Mouse (Mus musculus) thymus, postnatal 0 days (tissue): ENCODE results near the gene Ak8. TPM values are rescaled to one million over a fixed set of nuclear protein-coding genes. Genes with fewer than 3 reads are reported as not detected.

Experiments
- DNase-seq: peaks from one replicate; pipeline ENCODE4 v3.0.0-alpha.2; 2015; ENCODE audit warnings: low spot score
- polyA plus RNA-seq: library from polyadenylated mRNA; unstranded; fragments of >200 nt; fragmentation: Nextera tagmentation; extraction: Ambion mirVana; gene quantifications from 2 replicates; pipeline ENCODE4 v1.2.1, GENCODE M21; 2015

Gene Ak8
- polyA plus RNA-seq, 1 experiment from 2014 or later, result 1.0 TPM

DNA sequence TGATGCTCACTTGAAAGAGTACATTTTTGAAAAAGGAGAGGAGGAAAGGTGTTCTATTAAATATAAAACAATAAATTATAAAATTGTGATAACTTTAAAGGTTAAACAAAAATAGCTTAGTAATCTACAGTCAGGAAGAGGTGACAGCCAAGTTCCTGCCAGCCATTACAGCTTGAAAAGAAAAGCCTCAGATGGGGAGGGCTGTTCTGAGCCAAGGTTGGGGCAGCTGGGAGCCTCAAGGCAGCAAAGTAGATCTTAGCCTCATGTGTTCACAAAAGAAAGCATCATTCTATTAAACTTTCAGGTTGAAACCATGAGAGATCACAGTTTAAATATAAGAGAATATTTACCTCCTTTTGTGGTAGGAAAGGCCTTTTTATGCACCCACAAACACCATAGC, 30.7 kb downstream of the Ak8 start:
- DNase-seq, result no peak

DNA sequence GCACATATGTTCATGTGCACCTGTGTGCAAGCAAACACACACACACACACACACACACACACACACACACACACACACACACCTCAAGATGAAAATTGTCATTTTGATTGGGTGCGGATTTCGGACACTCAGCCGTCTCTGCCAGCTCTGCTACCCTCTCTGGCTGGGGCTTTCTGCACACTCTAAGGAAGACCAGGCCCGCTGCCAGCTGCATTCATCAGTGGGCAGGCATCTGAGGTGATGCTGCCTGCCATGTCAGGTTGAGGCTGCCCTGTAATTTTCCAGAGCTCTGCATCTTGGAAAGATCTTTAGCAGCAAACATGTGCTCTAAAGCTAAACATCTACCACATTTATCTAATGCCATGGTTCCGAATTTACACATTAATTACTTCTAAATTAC, 37.1 kb downstream of the Ak8 start:
- no peak for DNase-seq

DNA sequence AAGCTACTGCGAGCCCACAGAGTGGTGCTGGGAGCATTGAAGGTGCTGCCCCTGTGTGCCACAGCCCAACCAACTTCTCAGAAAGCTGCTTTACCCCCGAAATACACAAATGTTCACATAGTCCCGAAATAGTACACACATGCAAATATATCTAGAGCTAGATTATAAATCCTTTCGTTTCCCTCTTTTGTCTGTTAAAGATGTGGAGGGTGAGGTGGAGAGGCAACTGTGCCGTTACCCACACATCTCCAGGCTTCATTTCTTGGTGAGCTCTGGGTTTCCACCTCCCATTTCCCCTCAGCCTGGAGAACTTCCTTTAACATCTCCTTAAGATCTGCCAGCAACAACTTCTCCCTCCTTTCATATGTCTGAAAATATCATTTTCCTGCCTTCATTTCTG, 40.2 kb downstream of the Ak8 start:
- DNase-seq, result no peak

DNA sequence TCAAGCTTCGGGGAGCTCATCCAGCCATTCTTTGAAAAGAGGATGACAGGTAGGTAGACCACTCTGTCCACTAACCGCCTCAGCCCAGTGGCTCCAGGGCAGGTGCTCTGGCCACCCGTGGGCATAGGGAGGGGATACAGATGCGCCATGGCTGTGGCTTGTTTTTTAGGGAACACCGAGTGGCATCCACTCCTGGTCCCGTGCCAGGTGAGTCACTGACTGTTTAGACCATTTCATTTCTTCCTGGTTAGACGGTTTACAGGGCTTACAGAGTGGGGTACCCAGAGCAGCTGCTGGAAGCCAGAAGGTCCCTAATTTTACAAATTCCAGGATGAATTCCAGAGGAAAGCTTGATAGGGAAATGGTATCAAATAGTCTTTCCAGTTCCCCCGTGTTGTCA, 42.7 kb downstream of the Ak8 start:
- no peak for DNase-seq

DNA sequence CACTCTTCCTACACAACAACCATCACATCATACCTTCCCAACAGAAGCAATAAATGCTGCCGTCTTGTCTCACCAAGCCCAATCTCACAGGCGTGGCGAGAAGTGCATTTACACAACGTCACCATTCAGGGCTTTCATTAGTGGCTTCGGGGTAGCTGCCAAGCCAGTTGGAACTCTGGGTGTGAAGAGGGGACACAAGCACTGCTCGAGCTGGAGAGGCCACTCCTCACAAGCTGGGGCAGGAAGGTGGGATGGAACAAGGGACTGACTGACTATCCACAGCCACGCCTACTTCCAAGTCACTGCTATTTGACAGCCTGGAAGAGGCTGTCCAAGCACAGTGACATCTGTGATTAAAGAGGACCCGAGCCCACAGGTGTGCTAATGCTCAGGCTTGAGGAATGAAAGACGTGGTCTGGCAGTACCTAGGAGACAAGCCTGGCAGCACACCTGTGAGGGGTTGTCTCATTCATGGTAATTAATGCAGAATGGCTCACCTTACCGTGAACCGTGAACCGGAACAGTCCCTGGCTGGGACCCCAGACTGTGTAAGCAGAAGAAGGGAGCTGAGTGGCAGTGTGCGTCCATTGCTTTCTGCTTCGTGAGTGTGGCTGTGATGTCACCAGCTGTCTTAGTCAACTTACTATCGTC, 46.8 kb downstream of the Ak8 start:
- no peak for DNase-seq

DNA sequence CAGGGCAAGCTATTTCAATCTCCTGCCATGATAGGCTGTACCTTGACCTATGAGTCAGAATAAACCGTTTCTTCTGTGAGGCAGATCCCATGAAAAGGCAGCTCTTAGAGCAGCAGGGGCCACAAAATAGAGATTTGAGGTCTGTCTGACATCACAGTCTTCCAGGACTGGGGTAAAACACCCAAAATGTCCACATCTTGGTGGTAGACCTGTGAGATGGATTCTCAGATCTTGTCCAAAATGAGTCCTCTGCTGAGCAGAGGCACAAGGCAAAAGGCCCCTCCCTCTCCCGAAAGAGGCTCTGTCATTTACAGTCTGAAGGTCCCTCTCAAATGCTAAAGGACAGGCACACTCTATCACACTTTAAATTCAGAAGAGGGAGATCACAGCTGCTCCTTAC, 47.7 kb downstream of the Ak8 start:
- DNase-seq, result no peak

DNA sequence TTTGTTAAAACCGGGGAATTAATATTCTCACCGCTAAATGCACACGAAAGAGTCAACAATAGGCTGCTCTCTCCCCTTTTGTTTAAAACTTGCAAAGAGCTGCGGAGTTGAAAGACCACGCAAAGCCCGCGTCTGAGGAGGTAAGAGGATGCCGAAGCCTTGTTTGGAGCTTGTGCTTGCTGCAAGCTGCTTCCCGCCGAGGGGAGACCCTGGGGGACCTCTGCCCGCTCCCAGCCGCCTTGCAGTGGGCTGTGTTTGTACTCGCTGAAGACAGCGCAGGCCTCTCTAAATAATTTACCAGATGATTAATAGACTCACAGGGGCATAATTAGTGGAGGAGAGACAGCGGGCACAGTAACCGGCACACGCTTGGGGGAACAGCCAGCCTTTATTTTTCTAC, 51.2 kb downstream of the Ak8 start:
- peak; percentile 42 for DNase-seq

DNA sequence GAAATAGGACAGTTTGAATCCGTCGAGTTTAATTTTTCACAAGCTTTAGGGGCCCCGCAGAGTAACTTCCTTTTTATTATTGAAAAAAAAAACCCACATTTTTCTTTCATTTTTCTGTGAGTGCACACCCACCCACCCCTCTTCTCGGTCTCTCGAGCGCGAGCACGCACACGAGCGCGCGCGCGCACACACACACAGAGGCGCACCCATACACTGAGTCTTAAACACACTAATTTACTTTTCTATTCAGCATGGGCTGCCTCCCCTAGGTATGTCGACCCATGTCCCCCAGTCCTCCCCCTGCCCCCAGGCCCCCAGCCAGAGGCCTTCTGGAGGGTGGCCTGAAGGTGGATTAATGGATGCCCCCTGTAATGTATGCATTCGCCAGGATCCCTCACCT, 51.7 kb downstream of the Ak8 start:
- DNase-seq, result peak; percentile 50

DNA sequence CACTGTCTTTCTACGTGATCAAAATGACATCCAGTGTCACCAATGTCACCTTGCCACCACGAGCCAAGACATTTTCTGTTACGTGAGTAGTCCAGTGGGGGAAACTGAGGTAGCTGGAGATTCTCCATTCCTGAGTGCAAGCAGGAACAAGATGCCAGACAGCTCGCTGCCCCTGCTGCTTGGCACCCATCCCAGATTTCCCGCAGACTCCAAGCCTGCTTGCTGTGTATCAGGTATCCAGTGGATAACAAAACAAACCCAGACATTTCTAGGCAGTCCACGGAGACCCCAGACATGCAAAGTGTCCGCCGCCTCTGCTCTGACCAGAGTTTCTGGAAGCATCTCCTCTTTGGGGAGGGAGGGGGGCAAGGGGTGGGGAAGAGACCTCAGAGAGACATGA, 52.4 kb downstream of the Ak8 start:
- no peak for DNase-seq

DNA sequence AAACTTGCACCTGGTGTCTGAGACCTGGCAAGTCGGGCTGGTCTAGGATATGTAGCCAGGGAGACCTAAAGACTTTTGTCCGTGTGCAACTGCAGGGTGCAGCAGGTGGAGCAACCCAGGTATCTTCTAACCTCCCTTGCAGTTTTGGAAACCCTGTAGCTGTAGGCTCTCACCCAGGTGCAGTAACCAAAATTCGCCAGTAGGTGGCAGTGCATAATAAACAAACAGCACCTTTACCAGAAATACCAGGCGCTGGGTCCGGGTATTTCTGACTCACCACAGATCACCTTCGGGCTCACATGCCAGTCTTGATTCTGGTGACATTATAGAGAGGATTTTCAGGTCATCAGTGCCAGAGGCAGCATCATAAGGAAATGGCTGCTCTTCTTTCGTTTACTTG, 55.5 kb downstream of the Ak8 start:
- peak; percentile 88 for DNase-seq

DNA sequence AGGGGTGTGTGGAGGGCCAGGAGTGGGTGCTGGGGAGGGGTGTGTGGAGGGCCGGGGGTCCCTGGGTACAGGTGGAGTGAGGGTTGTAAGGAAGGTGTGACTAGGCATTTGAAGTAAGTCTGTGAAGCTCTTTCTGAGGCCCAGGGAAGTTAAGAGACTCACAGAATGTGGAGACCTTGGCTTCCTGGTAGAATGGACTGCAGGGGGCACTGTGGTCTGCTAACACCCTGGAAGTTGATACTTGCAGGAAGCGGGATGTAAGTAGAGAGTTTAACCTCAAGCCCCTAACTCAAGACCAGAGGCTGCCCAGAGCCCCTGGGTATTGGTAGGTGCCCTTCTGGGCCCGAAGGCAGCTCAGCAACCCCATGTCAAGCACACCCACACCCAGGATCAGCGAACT, 56.2 kb downstream of the Ak8 start:
- DNase-seq, result peak; percentile 73

DNA sequence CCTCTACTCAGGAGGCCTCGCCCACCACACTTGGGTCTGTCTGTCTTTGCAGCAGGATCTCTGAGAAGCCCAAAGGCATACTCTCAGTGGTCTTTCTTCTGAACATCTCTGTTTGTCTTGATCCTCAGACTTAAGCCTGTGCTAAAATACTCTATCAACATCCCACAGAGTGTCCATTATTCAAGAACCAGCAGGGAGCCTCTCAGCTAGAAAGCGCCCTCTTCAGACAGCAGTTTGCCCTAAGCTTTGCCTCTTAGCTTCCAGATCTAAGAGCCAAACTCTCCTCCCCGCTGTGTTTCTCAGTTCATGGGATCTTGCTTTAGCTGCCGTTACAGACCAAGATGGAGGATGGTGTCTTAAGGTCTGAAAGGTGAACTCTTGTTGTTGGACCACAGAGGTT, 59.5 kb downstream of the Ak8 start:
- DNase-seq, result no peak

DNA sequence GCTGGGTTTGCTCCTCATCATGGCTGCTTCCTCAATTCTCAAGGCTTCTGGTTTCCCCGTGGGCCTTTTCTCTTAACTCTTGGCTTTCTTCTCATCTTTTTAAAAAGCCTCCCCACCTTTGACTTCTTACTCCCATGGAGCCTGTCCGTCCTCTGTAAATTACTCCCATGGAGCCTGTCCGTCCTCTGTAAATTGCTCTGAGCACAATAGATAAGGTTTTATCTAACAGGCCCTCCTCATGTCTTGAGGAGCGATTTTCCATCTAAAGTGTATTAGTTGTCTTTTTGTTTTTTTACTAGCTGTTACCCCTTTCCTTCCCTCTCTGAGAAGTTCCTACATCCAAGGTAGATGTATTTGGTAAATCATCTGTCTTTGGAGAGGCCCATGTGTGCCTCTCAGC, 66.6 kb downstream of the Ak8 start:
- DNase-seq, result no peak

DNA sequence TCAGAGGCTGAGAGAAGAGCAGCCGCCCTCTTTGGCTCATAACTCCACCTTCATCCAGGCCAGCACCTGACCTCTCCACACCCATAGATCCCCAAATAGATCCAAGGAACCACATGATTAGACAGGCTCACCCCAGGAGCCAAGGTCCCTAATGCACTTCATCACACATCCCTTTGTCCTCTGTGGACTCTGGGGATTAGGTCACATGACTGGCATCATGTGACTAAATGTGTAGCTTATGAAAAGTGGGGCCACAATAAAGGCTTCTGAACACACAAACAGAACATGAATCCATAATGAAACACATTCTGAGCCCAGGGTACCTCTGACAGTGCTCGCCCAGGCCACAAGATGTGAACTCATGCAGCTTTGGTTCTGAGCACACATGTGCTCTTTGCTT, 67.1 kb downstream of the Ak8 start:
- no peak for DNase-seq

DNA sequence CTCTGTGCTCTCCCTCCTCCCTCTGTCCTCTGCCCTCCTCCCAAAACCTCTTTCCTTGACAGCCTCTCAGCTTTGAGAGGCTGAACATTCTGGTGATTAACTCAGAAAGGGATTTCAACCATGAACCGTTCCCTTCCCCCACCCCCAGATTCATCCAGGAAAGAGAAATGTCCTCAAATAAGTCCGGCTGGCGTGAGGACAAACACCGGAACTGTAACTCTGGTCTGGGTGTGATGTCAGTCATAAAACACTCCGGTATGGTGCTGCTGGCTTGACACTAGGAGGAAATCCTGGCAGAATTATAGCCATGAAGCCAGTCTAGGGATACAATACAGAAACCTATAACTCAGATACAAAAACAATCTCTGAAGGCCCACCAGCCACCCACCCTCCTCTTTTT, 70.7 kb downstream of the Ak8 start:
- no peak for DNase-seq

DNA sequence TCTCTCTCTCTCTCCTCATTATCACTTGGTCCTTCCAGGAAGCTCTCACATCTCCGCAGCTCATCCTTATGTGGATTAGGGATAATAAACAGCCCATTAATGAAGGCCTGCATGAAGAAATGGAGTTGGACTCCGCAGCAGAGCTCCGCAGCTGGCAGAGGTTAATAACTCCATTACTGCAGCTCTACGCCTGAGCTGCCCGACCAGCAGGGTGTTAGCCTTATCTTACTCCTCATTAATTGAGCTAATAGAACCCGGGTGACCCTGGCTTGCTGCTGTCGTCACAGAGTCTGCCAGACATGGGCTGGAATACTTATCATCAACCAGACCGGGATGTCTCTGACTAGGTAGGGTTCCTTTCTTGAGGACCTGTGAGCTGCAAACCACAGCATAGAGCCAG, 74.1 kb downstream of the Ak8 start:
- DNase-seq, result no peak

DNA sequence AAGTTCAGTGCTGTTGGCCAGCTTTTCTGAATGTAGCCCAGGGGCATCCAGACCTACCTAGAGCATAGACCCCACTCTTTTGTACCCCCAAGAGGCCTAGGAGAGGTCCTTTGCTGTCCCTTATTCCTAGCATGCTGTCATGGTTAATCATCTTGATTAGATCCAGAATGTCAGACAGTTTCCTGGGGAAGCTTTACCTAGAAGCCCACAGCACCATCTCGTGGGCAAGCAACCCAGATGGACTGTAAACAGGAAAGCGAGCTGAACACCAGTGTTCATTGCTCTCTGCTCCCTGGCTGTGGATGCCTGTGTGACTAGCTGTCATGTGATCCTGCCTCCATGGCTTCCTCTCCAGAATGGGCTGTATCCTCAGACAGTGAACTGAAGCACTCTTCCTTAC, 76.8 kb downstream of the Ak8 start:
- DNase-seq, result no peak

DNA sequence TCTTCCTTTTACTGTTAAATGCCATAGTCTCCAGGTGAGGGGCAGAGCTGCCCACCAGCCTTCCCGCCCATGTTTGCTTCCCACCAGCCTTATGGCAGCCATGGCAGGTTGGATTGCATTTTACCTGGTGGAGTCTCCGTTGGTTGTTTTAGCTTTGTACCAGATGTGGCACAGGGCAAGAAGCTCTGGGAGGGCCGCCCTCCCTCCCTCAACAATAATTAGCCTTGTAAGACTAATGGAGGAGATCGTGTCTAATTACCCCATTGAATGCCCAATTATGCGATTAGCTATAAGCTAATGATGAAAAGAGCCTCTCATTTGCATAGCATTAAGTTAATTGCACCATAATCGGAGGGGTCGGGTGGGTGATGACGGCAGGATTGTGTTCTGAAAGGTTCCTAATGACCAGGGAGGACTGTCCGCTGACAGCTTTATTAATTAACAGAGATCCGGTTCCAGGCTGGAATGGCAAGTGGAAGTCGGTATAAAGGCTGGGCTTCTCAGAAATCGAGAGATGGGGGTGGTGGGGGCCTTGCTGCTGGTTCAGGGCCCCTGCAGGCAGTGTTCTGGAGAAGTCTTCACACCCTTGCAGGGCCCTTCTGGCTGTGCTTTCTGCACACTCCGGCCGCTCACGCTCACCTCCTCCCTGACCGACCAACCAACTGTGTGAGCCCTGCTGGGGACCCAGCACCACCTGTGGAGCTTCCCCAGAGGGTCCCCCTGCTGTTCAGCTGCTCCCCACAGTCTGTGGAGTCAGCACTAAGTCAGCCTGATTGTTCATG, 80.2 kb downstream of the Ak8 start:
- DNase-seq, result no peak

DNA sequence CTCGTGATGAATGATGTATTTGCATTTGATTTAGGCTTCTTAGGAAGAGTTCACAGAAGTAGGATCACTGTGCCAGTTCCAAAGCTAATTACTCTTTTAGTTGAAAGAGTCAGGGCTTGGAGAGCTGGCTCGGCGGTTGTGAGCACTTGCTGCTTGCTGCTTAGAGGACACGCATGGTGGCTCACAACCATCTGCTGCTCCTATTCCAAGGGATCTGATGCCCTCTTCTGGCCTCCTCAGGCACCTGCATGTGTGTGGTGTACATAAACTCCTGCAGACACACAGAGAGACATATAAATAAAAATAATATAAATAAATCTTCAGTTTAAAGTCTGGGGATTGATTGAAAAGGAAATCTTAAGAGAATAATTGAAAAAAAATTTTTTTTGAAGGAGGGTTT, 81.3 kb downstream of the Ak8 start:
- DNase-seq, result no peak

DNA sequence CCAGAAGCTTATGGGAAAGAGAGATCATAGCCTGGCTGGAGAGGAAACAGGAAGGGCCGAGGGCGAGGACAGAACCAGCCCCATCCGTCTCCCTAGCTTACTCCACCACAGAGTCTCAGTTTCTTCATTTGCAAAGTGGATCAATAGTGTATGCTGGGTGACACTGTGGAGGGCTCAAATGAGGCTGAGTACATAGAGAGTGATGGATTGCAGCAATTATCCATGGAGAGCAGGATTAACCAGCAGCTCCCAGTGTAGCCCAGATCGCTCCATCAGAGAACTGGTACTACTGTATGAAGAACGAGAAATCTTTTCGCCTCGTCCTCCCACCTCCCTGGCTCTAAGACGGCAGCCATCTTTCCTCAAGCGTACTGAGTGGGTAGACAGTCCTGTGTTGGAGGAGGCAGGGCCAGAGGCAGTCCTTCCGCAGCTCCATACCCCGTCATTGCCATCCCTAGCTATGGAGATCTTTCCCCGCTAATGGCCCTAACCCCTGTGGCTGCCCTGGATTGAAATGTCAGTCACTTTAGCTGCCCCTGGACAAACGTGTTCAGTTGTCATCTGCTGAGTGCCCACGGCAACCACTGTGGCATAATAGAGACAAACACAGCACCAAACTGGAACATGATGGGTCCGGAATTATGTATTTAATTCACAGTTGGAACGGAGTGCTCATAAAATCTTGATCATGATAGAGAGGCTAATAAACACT, 86.5 kb downstream of the Ak8 start:
- DNase-seq, result no peak

DNA sequence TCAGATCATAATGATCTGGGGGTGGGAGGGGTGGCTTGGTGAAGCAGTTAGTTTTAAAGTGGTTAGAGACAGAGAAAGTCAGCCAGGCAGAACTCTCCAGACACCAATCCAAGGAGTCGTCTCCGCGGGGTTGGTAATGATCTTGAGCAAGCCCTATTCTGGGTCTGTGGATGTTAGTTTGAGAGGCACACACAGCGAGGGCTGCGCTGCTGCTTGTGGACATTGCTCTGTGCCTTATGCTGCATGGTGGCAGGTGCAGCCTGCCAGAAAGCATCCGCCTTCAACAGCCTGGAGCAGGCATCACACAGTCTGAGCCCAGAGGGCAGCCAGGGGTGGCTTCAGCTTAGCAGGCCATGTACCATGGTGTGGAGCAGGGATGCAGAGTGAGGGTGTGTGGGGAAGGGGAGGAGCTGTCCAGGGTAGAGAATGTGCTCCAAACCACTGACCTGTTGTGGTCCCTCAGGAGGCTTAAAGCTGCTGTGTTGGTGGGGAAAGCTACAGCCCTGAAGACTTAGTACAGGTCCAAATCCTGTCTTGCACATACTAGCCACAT, 87.2 kb downstream of the Ak8 start:
- no peak for DNase-seq

DNA sequence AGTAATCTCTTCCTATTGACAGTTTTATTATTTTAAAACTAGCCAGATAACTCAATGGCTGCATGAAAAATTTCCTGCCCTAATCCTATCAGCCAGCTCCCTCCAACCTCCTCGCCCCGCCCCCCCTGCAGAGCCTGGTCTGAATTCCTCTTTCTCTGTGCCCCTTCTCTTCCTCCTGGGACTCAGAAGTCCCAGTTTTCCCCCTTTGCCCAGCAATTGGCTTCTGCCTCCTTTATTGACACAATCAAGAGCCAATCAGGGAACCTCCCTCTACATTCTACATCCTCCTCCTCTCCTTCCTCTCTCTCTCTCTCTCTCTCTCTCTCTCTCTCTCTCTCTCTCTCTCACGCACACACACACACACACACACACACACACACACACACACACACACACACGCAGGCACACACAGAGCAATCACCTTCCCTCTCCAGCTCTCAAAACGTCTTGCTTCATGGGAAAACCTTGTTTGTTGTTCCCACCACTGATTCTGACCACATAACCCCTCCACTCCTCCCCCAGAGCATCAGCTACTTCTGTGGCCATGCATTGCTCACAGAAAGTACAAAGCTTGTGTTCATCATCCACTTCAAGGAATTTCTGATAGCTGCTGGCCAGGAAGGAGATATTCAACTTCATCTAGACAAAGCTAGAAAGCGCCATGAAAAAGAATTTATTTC, 93.1 kb downstream of the Ak8 start:
- no peak for DNase-seq
